Mouse (Mus musculus): ENCODE data around the gene Pou2f2.
A peak's percentile ranks its signal among the peaks of the same experiment; 100 is the strongest.

- TF ChIP-seq POLR2A (IDR thresholded peaks at IDR 0.05; ENCODE audit: borderline replicate concordance, extremely low read depth, low read depth, low read length) (no peak), CTCF (IDR thresholded peaks at IDR 0.05; ENCODE audit: insufficient read depth, low read length) (0 out of 2 replicates have a peak, but pooled peaks have one; percentile 12)
Observed at GRCm38 (mm10) chr7:25086656-25087055, 92.9 kb downstream of the Pou2f2 start.

All from lung, adult 2 months (tissue).